Mouse (Mus musculus) limb, embryonic 14.5 days (tissue): ENCODE data around the gene Rbm20. TPM values are rescaled to one million over a fixed set of nuclear protein-coding genes. Genes with fewer than 3 reads are reported as not detected.

Source experiments
- ATAC-seq: fragments of 200-750 bp; cut with Nextera tagmentation; 2 replicates; pipeline ENCODE4 v1.8.0; 2017; ENCODE audit warnings: low read depth, moderate number of reproducible peaks, moderate TSS enrichment; ENCODE audit not compliant: low FRiP score
- DNase-seq: peaks from one replicate; pipeline ENCODE4 v3.0.0-alpha.2; 2015; ENCODE audit warnings: low spot score
- H3K27ac ChIP-seq: fragments of 300-500 bp; sonication (generic); replicated peaks from 2 replicates; pipeline ENCODE4 v1.5.1; 2014; ENCODE audit warnings: low read depth, mild to moderate bottlenecking, low read length, moderate library complexity, mixed read lengths
- H3K27me3 ChIP-seq: fragments of 300-500 bp; sonication (generic); 2 replicates; pipeline ENCODE4 v1.6.1; 2014; ENCODE audit warnings: low read length, mixed read lengths; ENCODE audit not compliant: control insufficient read depth, insufficient read depth
- H3K36me3 ChIP-seq: fragments of 300-500 bp; sonication (generic); 2 replicates; pipeline ENCODE4 v1.6.1; 2014; ENCODE audit warnings: mild to moderate bottlenecking, low read length, moderate library complexity, mixed read lengths; ENCODE audit not compliant: control insufficient read depth, insufficient read depth
- H3K4me1 ChIP-seq: fragments of 300-500 bp; sonication (generic); 2 replicates; pipeline ENCODE4 v1.6.1; 2014; ENCODE audit warnings: antibody characterized with exemption, low read length, mixed read lengths; ENCODE audit not compliant: control insufficient read depth, insufficient read depth
- H3K4me2 ChIP-seq: fragments of 300-500 bp; sonication (generic); replicated peaks from 2 replicates; pipeline ENCODE4 v1.6.1; 2014; ENCODE audit warnings: low read depth, mild to moderate bottlenecking, low read length, moderate library complexity; ENCODE audit not compliant: severe bottlenecking
- H3K4me3 ChIP-seq: fragments of 300-500 bp; sonication (generic); replicated peaks from 2 replicates; pipeline ENCODE4 v1.5.1; 2014; ENCODE audit warnings: low read length
- H3K9ac ChIP-seq: fragments of 300-500 bp; sonication (generic); 2 replicates; pipeline ENCODE4 v1.6.1; 2014; ENCODE audit warnings: mild to moderate bottlenecking, low read depth, low read length, moderate library complexity; ENCODE audit not compliant: severe bottlenecking
- H3K9me3 ChIP-seq: fragments of 300-500 bp; sonication (generic); 2 replicates; pipeline ENCODE4 v1.6.1; 2016; ENCODE audit warnings: low read length; ENCODE audit not compliant: control insufficient read depth
- POLR2A ChIP-seq: fragments of 200-500 bp; IDR thresholded peaks from 2 replicates; pipeline ENCODE4 v1.8.0; 2012; ENCODE audit warnings: inconsistent platforms, mild to moderate bottlenecking, moderate library complexity, borderline replicate concordance; ENCODE audit not compliant: insufficient read depth, insufficient read length; ENCODE audit errors: extremely low read depth
- WGBS: fragments of 180-500 bp; shearing (Covaris S2); extraction: QIAGEN DNeasy Blood & Tissue Kit; methylation state at CpG from one replicate; pipeline ENCODE4 v1.1.7; 2014; 5-methylcytosine and 5-hydroxymethylcytosine counted together
- polyA plus RNA-seq, 2 experiments: library from polyadenylated mRNA; depleted of rRNA in 1 of 2; stranded (reverse) in 1 of 2; unstranded in 1 of 2; fragments of >200 nt; fragmentation: Nextera tagmentation in 1 of 2; extraction: Ambion mirVana in 1 of 2; gene quantifications; 2 replicates each; pipeline versions ENCODE4 v1.2.1 to v1.2.3; 2012 to 2014

Rbm20 gene
- polyA plus RNA-seq, 2 experiments: 5.5 to 10.0 TPM

GRCm38 (mm10) chr19:53727886-53728669 lies 51.0 kb downstream of the Rbm20 start:
- Histone ChIP-seq H3K27ac (no peak overlapping the region), H3K9ac (no peak overlapping the region), H3K36me3 (no peaks in the 10 kb centered on the region), H3K4me3 (no peak overlapping the region), H3K27me3 (no peaks in the 10 kb centered on the region), H3K4me2 (no peak overlapping the region), H3K4me1 (peaks cover 20% of the 10 kb centered on the region), H3K9me3 (no peaks in the 10 kb centered on the region)
- no peak for ATAC-seq
- TF ChIP-seq POLR2A: no peak
- DNase-seq: no peak
- WGBS: 50% methylated on average over 9 of the region's 9 CpGs

DNA sequence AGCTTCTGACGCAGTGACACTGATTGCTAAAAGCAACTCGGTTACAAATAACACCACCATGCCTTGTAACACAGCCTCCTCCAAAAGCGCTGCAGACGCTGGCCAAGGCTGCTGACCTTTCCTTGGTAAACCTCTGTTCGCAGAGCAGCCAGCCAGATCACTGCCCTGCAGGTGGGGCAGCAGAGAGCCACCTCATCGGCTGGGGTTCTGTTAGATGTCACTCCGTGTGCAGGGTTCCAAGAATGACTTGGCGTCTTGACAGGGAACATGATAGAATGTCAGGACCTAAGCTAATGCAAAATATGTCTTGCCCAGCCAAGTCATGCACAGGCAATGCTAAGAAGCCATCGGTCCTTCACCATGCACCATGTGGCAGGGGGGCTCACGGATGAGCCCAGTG lies 52.8 kb downstream of the Rbm20 start:
- Histone ChIP-seq H3K4me3 (no peak overlapping the region), H3K36me3 (no peaks in the 10 kb centered on the region), H3K27ac (no peak overlapping the region), H3K9ac (no peak overlapping the region), H3K4me1 (peaks cover 20% of the 10 kb centered on the region), H3K4me2 (no peak overlapping the region), H3K9me3 (no peaks in the 10 kb centered on the region), H3K27me3 (no peaks in the 10 kb centered on the region)
- DNase-seq (no peak), ATAC-seq (no peak)
- no peak for TF ChIP-seq POLR2A
- 67% methylated on average over 10 of the region's 10 CpGs for WGBS

- Histone ChIP-seq H3K9ac (no peak overlapping the region), H3K4me2 (no peak overlapping the region), H3K4me3 (no peak overlapping the region), H3K27ac (no peak overlapping the region), H3K27me3 (no peaks in the 10 kb centered on the region), H3K36me3 (no peaks in the 10 kb centered on the region), H3K4me1 (peaks cover 10% of the 10 kb centered on the region), H3K9me3 (no peaks in the 10 kb centered on the region)
- ATAC-seq: 0 out of 2 replicates have a peak, but pooled peaks have one; percentile 12
- 43% methylated on average over 8 of the region's 8 CpGs for WGBS
- no peak for DNase-seq
- no peak for TF ChIP-seq POLR2A
These were observed 54.7 kb downstream of the Rbm20 start for GRCm38 (mm10) chr19:53731761-53732201.

- Histone ChIP-seq H3K27ac (no peak overlapping the region), H3K27me3 (no peaks in the 10 kb centered on the region), H3K36me3 (no peaks in the 10 kb centered on the region), H3K9me3 (no peaks in the 10 kb centered on the region), H3K4me3 (no peak overlapping the region), H3K4me1 (peaks cover 10% of the 10 kb centered on the region), H3K9ac (no peak overlapping the region), H3K4me2 (no peak overlapping the region)
- WGBS: 54% methylated on average over 5 of the region's 5 CpGs
- DNase-seq: no peak
- ATAC-seq: no peak
- no peak for TF ChIP-seq POLR2A
These were observed 57.7 kb downstream of the Rbm20 start for GRCm38 (mm10) chr19:53734845-53735244.

DNA sequence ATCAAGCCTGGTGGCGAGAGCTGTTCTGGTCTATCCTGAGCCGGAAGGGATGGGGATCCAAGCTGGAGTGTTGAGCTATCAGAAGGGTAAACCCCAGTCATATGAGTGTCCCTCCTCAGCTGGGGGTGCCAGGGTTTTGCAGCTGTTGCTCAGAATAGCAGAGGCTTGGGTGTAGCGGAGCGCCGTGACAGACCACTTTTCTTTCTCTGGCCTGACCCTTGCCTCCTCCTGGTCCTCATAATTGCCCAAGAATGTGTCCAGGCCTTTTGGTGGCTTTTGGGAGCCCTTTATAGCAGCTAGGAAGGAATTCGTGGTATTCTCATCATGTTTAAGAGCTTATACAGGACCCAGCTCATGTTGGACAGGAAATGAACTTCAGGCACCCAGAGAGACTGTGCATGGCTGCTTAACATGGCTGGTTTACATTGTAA lies 61.6 kb downstream of the Rbm20 start:
- 34% methylated on average over 6 of the region's 6 CpGs for WGBS
- TF ChIP-seq POLR2A: no peak
- Histone ChIP-seq H3K4me3 (no peak overlapping the region), H3K36me3 (no peaks in the 10 kb centered on the region), H3K4me2 (no peak overlapping the region), H3K9ac (no peak overlapping the region), H3K4me1 (peaks cover 12% of the 10 kb centered on the region), H3K27me3 (no peaks in the 10 kb centered on the region), H3K27ac (peak overlapping the region; percentile 43; the same call in 1 of the 2 replicates), H3K9me3 (no peaks in the 10 kb centered on the region)
- peak; percentile 81 for ATAC-seq
- peak; percentile 22 for DNase-seq
